Mouse (Mus musculus): ENCODE measurements around the gene Emid1.
"Not testable (repeated sequence)": the region's sequence is repeated elsewhere in the genome, so short reads cannot be mapped to it uniquely, and the experiment has no call there.

Emid1 gene

GRCm38 (mm10) chr11:5102384-5102783, 49.7 kb downstream of the Emid1 start:
- no peak for DNase-seq

GRCm38 (mm10) chr11:5101641-5102040, 50.4 kb downstream of the Emid1 start:
- no peak for DNase-seq

- DNase-seq = no peak
Observed at GRCm38 (mm10) chr11:5100801-5101200, 51.3 kb downstream of the Emid1 start.

- no peak for DNase-seq
Observed at GRCm38 (mm10) chr11:5100283-5100682, 51.8 kb downstream of the Emid1 start.

GRCm38 (mm10) chr11:5099576-5100183, 52.4 kb downstream of the Emid1 start:
- peak; percentile 59 to 76 for DNase-seq

GRCm38 (mm10) chr11:5098736-5099542, 53.1 kb downstream of the Emid1 start, which contains the start of the genes Rhbdd3 and Ewsr1:
Gene Rhbdd3 (plus strand): TSS chr11:5098926.
Gene Ewsr1 (minus strand): TSS chr11:5099266.
- DNase-seq = peak; percentile 90 to 94

GRCm38 (mm10) chr11:5098035-5098735, 53.9 kb downstream of the Emid1 start:
- DNase-seq = peak in 1 of 2 experiments; percentile 39

- no peak for DNase-seq
Observed at GRCm38 (mm10) chr11:5096480-5097020, 55.5 kb downstream of the Emid1 start.

- no peak for DNase-seq
Observed at GRCm38 (mm10) chr11:5095877-5096276, 56.2 kb downstream of the Emid1 start.

GRCm38 (mm10) chr11:5091706-5092105, 60.4 kb downstream of the Emid1 start:
- DNase-seq = no peak

- DNase-seq = no peak
Observed at GRCm38 (mm10) chr11:5089147-5089546, 62.9 kb downstream of the Emid1 start.

GRCm38 (mm10) chr11:5076843-5077242, 75.2 kb downstream of the Emid1 start:
- DNase-seq = not testable (repeated sequence)

- no peak for DNase-seq
Observed at GRCm38 (mm10) chr11:5075760-5076159, 76.3 kb downstream of the Emid1 start.

- no peak for DNase-seq
Observed at GRCm38 (mm10) chr11:5074882-5075281, 77.2 kb downstream of the Emid1 start.

- DNase-seq = no peak
Observed at GRCm38 (mm10) chr11:5068126-5068971, 83.7 kb downstream of the Emid1 start.

GRCm38 (mm10) chr11:5067063-5067462, 85.0 kb downstream of the Emid1 start:
- DNase-seq = no peak

- DNase-seq = peak; percentile 30 to 43
Observed at GRCm38 (mm10) chr11:5065056-5065821, 86.8 kb downstream of the Emid1 start, which contains the start of gene Gas2l1. Gene Gas2l1 (minus strand): TSS chr11:5065327.

GRCm38 (mm10) chr11:5064282-5065055, 87.6 kb downstream of the Emid1 start:
- DNase-seq = no peak

GRCm38 (mm10) chr11:5063561-5064281, 88.3 kb downstream of the Emid1 start:
- no peak for DNase-seq
